Mouse (Mus musculus): ENCODE data around the gene Elmod2.
"Not testable (repeated sequence)": the region's sequence is repeated elsewhere in the genome, so short reads cannot be mapped to it uniquely, and the experiment has no call there.

Gene Elmod2

DNA sequence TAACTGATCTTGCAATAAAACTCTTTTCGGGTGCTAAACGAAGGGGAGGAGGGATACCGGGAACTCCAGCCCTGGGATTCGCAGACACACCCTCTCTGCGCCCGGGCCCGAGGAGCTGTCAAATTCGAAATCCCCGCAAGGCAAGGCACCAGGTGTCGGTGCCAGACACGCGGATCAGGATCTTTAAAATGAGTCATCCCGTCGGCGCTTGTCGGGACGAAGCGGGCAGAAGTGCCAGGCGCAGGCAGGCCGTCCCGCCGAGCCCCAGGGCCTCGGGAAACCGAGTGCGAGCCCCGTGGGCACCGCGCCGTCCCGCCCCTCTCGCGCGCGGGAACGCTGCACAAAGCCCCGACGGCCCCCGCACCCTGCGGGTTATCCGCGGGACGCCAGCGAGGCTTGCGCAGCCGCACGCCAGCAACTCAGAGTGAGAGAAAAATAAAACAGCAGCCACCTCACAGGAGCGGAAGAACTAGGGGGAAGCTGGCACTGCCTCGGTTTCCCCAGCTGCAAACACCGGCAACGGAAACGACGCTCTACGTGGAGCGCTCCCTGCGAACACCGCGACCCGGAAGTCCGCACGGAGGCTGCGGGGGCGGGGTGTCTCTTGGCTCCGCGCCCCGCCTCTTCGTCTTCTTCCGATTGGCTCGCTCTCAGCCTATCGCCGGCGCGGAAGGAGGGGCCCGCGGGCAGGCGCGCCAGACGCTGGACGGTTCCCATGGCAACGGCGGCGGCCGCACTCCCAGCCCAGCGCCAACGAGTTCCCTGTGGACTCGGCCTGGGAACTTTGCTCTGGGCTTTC lies at the start of gene Elmod2:
Gene Elmod2, minus strand, starts transcription at position 588 of the 799 bp plus-strand sequence.
- DNase-seq (ENCODE audit: low spot score) = peak; percentile 95

- no peak for DNase-seq (ENCODE audit: low spot score)
These were observed 48.7 kb upstream of the Elmod2 start for GRCm38 (mm10) chr8:83381016-83381415.

DNA sequence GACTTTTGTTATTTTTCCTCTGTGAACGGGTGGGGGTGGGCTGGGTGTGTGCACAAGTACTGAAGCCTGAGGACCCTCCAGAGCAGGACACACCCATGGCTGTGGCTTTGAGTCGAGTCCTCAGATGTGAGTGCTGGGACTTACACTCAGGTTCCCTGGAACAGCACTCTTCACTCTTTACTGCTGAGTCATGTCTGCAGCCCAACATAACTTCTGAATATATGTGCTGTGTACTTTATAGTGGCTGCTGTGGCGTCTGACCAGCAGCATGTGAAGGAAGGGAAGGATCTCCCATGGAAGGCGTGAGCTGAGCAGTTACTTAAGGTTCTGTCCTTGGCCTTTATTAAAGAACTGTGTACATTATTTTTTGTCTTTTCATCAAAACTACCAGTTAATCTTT lies 47.9 kb upstream of the Elmod2 start:
- no peak for DNase-seq (ENCODE audit: low spot score)

DNA sequence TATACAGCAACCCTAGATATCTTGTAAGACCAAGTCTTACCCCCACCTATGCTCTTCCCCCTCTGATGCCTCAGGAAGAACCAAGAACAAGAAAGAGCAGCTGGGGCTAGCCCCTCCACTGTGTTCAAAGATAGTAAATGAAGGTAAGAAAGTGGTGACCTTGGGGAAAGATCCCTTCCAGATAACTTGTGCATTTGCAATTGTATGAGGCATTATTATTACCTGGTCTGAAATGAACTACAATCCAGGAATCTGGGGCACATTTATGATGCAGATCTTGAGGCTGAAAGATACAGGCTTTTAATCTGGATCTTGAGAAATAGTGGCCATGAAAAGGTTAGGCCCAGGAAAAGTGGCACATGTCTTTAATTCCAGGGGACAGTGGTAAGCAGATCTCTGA lies 44.9 kb upstream of the Elmod2 start:
- DNase-seq (ENCODE audit: low spot score) = no peak

GRCm38 (mm10) chr8:83363156-83363769 lies 31.0 kb upstream of the Elmod2 start:
- no peak for DNase-seq (ENCODE audit: low spot score)

DNA sequence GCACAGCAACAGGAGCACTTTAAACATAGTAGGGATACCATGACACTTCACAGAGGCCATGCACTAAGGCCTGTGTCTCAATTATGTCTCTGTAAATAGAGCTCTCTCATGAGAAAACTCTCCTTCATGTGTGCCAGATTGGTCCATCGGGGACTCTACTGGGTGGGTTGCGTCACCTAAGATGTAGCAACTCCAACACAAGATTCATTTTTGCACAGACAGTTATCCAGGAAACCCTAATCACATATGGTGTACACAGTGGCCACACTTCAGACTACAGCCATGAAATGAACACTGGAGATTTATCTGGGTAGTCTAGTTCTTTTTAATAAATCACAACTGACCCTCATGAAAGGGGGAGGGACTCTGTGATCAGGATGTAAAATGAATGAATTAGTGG lies 19.0 kb upstream of the Elmod2 start:
- no peak for DNase-seq (ENCODE audit: low spot score)

DNA sequence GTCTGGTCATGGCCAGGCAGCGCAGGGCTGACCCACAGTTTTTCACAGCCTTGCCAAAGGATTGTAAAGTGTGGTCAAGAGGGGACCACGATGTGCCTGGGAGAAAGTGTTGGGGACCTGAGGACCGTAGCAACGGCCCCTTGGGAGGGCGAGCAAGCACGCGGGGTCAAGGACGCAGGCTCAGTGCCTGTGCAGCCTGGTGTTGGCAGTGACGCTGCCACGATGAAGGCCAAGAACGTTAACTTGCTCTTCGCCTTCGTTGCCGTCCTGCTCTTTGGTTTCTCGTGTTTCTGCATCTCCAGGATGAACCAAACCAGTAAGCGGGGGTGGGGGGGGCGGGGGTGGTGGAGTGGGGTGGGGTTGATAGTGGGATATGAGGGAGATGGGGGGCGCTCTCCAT lies 16.0 kb upstream of the Elmod2 start, which contains the start of gene Mgat4d:
Gene Mgat4d, plus strand, starts transcription at position 209 of the 400 bp plus-strand sequence.
- no peak for DNase-seq (ENCODE audit: low spot score)

DNA sequence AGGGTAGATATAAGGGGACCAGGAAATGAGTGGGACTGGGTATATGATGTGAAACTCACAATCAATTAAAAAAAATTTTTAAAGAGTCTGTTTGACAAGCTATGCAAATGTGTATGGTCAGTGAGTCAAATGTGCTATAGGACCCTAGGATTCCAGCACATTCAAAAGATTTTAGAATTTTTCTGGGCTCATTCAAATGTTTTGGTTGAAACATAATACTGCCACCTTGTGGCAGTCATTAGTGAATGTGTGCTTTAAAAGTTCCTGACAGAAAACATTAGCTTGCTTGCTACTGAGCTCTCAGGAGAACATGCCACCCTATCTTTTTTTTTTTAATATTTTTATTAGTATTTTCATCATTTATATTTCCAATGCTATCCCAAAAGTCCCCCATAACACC lies 10.4 kb upstream of the Elmod2 start:
- no peak for DNase-seq (ENCODE audit: low spot score)

DNA sequence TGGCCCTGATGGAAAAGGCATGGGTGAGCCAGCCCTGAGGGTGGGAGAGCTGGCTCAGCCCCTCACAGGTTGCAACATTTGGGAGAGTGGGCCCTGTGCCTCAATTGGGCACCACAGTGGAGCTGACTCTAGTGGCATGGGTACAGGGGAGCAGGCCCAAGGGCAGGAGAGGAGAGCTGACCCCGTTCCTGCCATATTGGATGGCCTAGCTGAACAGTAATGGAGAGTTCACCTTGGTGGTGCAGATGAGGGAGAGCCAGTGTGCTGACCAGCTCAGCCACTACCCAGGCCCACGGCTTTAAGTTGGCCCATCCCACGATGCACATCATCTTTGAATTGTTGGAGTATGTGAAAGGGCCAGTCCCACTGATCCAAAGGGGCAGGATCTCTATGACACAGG lies 9.8 kb upstream of the Elmod2 start:
- DNase-seq (ENCODE audit: low spot score) = no peak

DNA sequence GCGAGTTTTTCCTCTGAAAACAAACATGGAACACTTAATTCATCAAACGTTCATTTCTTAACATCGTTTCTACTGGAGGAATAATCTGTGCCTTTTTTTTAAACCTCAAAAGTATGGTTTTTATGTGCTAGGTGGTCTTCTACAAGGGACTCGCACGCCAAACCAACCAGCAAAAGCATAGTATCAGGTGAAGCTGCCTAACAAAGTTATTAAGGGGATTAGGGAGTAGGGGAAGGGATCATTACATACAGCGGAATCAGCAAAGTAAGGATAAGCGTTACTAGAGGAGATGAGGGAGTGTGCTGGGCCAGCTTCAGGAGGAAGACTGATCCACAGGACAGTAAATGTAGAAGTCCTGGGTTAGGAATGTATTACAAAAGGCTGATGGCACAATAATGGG lies 578 bp upstream of the Elmod2 start:
- no peak for DNase-seq (ENCODE audit: low spot score)

DNA sequence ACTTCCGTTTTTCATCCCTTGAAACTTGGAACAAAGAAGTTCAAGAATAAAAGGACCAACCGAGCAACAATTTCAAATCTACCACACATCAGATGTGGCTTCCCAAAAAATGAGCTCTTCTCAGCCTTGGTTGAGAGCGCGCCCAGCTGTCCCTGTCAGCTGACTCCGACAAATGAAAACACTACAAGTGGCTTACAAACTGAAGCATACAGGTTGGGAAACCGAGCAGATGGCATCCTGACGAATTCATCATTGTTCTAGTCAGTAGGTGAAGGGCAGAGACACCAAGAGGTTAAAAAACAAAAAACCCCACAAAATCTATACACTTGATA lies 753 bp downstream of the Elmod2 start:
- no peak for DNase-seq (ENCODE audit: low spot score)

DNA sequence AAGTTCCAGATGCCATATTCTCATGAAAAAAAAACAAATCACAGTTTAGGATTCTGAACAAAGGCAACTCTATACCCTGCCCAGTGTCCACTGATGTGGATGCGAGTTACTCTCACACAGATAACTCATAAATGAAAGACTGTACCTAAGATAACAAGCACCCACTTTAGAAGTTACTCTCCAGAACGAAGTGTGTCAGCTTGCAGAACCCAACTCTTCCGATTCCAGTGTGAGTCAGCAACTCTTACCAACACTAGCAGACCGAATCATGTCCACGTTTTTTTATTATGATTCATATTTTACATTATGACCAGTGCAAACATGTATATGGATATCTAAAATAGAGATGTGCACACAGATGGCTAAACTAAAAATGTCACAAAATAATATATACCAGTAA lies 4.4 kb downstream of the Elmod2 start:
- no peak for DNase-seq (ENCODE audit: low spot score)

DNA sequence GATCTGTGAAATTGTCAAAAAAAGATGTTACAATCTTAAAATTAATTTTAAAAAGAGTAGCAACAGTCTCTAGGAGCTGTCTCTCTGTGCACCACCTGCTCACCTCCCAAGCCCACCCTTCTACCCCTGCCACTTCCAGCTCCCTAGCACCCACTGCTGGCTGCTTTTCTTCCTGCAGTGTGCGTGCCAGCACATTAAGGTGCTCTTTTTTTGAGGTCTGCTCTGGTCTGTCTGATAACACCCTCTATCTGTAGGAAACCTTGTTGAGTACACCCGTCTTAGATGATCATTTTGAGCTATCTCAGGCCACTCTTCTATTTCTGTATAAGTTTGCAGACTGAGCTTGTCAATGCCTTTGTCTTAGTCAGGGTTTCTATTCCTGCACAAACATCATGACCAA lies 9.2 kb downstream of the Elmod2 start:
- no peak for DNase-seq (ENCODE audit: low spot score)

DNA sequence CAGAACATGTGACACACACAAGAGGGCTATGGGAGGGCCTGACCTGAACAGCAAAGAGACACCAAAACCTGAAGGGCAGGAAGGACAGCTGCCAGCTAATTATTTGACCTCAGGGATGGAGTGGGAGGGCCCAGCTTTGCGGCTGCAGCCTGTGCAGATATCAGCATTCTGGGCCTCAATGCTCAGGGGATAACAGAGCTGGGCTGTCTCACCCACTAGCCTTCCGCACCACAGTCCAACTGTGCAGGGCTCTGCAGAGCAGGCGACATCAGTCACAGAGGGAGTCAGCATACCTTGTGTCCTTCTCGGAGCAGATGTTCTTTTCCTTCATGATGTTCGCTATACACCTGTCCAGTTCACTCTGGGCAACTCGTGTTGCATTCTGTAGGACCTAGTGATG lies 9.9 kb downstream of the Elmod2 start:
- DNase-seq (ENCODE audit: low spot score) = no peak

GRCm38 (mm10) chr8:83320543-83320942 lies 11.7 kb downstream of the Elmod2 start:
- no peak for DNase-seq (ENCODE audit: low spot score)

GRCm38 (mm10) chr8:83315691-83316090 lies 16.6 kb downstream of the Elmod2 start:
- no peak for DNase-seq (ENCODE audit: low spot score)

DNA sequence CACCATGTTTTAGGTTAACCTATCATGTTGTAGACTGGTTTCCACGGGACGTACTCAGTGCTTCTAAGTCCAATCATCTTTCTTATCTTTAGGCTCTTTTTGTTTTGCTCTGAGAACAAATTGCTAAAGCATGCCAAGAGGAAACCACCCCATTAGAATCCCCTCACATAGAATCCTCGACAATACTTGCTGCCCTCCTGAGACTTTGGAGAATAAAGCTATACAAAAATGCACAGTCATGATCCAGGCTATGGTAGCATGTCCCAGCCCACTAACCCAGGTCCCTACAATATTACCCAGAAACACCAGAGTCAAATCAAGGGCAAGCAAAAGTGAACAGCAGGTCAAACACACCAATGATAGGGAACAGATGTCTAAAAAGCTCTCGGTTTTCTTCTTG lies 17.2 kb downstream of the Elmod2 start:
- not testable (repeated sequence) for DNase-seq (ENCODE audit: low spot score)

GRCm38 (mm10) chr8:83309836-83310235 lies 22.4 kb downstream of the Elmod2 start:
- DNase-seq (ENCODE audit: low spot score) = no peak

GRCm38 (mm10) chr8:83304946-83305345 lies 27.3 kb downstream of the Elmod2 start:
- DNase-seq (ENCODE audit: low spot score) = no peak

GRCm38 (mm10) chr8:83300135-83300534 lies 32.2 kb downstream of the Elmod2 start:
- no peak for DNase-seq (ENCODE audit: low spot score)

DNA sequence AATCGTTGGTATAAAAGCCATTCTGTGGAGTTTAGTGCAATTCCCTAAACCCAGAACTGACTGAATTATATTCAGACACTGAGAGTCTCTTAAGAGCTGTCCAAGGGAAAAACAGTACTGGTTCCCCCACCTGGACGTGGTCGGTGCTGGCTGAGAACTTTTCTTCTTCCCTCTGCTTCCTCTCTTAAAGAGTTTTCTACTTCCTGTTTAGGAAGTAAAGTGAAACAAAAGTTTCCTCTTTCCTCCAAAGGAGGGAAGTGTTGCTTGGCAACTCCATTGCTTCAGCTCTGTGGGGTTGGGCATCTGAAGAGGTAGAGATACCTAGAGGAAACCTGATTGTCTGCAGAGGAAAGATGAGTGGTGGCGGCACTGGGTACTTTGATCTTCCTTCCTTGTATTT lies 34.9 kb downstream of the Elmod2 start:
- DNase-seq (ENCODE audit: low spot score) = no peak

- DNase-seq (ENCODE audit: low spot score) = no peak
These were observed 42.1 kb downstream of the Elmod2 start, which contains the start of gene Ucp1 for GRCm38 (mm10) chr8:83290176-83290575. Gene Ucp1, plus strand, starts transcription at chr8:83290352.

DNA sequence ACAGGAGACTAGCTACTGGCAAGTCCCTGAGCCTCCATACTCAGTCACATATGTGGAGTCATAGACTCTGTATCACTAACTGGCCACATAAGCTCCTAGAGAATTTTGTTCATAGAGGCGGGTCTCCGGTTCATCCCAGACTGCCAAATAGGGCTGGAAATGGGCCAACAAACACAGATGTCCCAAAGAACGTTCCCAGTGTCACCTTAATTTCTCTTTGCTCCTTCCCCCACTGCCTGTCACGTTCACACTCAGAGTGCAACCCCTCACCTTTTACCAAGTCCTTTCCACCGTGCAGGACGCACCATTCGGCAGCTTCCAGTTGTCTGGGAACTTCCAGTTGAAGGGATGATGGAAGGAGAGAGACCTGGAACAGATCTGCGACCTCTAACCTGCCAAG lies 46.9 kb downstream of the Elmod2 start:
- no peak for DNase-seq (ENCODE audit: low spot score)

GRCm38 (mm10) chr8:83278431-83278830 lies 53.9 kb downstream of the Elmod2 start:
- no peak for DNase-seq (ENCODE audit: low spot score)

Measured in ovary, adult 18-20 months (tissue).